Mouse (Mus musculus): ENCODE results near the gene AI481877. TPM values are rescaled to one million over a fixed set of nuclear protein-coding genes. Genes with fewer than 3 reads are reported as not detected.
"Not testable (repeated sequence)": the region's sequence is repeated elsewhere in the genome, so short reads cannot be mapped to it uniquely, and the experiment has no call there.

The AI481877 gene
- total RNA-seq (2021), result under 1 TPM in 1 of 2 experiments, not detected in 1; 0.15 TPM
- long read RNA-seq, experiment 1, result 0 reads
- long read RNA-seq, experiment 2, result 0 reads

DNA sequence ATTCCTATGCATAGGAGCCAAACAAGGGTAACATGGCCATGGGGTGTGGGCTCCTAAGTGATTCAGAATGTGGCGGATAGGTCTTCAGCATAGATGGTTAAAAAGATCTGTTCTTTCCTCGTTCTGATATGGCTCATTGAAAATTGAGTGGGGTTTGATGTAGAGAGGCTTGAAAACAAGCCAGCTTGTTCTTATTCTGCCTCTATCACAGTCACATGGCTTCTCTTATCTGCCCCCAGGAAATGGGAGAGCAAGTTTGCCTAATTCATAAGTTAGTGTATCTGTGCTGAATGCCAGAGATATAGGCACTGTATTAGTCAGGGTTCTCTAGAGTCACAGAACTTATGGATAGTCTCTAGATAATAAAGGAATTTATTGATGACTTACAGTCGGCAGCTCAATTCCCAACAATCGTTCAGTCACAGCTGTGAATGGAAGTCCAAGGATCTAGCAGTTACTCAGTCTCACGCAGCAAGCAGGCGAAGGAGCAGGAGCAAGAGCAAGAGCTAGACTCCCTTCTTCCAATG, at the start of gene AI481877:
TSS of gene AI481877 (minus strand) at position 477 of the 527 bp plus-strand sequence.
- DNase-seq, result not testable (repeated sequence)

- DNase-seq, result no peak
Measured at GRCm38 (mm10) chr4:59188474-59188801, 49.7 kb upstream of the AI481877 start.

GRCm38 (mm10) chr4:59187289-59187688, 48.5 kb upstream of the AI481877 start:
- DNase-seq, result peak; percentile 61

DNA sequence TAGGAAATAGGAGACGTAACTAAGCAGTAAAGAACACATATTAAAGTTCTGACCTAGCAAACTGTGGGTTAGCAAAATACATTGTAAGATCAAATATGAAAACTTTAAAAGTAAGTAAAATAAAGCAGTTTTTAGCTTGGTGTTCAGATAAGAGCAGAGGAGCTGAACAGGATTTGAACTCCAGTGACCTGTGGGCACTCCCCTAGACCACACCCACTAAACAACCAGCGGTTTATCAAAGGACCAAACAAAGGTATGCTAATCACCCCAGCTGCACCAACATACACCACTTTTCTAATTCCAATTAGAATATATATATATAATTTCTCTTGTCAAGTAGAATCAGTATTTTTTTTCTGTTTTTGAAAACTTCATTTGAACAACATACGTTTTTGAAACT, 46.9 kb upstream of the AI481877 start:
- DNase-seq, result no peak

DNA sequence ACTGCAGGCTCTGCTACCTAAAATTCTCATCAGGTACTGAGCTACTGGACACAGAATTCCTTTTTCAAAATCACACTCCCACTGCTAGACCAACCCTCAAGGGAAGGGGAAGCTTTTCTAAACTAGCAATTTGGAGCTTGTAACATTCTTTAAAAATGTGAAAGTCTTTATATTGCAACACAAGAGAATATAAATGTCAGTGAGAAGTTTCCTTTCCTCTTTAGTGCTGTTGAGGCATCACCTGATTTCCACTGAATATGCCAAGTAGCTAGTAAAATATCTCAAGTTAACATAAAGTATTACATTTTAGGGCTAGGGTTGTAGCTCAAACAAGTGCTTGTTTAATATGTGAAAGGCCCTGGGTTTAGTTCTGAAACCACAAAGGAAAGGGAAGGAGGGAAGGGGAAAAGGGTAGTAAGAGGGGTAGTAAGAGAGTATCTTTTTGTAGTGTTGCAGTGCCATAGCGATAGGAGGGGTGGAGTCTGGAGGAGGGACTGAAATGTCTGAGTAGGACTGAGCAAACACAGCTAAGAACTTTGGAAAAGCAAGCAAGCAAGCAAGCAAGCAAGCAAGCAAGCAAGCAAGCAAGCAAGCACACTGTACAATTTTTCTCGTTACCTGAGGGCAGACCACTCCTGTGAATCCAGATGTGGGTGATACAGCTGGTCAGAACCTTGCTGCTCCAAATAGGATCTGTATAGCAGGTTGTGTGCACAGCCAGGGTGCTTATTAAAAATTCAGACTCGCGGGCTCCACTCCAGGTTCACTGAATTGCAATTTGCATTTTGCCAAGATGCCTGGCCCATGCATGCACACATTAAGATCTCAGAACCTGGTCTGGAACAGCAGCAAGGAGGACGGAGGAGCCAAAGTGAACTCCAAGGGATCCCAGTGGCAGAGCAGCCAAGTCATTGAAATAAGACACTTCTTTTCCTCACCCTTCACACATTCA, 42.8 kb upstream of the AI481877 start:
- no peak for DNase-seq

GRCm38 (mm10) chr4:59177566-59177965, 38.8 kb upstream of the AI481877 start:
- DNase-seq, result no peak

- DNase-seq, result no peak
Measured at GRCm38 (mm10) chr4:59175929-59176328, 37.1 kb upstream of the AI481877 start.

DNA sequence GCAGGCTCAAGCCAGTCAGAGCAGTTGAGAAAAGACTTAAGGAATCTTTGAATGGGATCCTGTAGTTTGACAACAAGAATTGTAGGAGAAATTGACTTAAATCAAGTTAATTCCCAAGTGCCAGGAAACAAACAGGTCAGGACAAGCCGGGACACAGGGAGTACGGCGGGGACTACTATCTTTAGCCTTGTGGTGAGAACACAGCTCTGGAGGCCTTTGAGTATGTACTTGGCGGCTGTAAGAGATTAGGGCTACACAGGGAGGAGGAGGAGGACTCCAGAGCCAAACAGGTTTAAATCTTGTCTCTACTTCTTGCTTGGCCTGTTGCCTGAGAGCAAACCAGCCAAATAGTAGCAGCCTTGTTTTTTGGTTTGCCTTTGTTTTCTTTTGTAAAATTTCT, 36.2 kb upstream of the AI481877 start:
- peak; percentile 27 for DNase-seq

- DNase-seq, result peak; percentile 41
Measured at GRCm38 (mm10) chr4:59173181-59173922, 34.6 kb upstream of the AI481877 start.

DNA sequence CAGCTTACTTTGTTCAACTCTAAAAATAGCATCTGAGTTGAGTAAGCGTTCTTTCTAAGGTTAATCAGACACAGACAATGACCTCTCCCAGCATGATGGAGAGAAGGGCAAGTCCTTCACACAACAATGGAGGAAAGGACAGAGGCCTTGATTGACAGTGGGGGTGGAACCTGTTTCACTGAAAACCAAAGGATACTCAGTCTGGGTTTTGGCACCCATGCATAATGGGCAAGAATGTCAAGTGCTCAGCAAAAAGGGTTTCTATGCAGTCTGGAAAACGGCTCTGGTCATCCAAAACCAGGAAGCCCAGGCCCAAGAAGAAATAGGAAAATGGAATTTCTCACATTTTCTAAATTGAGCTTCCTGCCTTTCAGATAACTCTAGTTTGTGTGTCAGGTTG, 33.8 kb upstream of the AI481877 start:
- peak; percentile 47 for DNase-seq

DNA sequence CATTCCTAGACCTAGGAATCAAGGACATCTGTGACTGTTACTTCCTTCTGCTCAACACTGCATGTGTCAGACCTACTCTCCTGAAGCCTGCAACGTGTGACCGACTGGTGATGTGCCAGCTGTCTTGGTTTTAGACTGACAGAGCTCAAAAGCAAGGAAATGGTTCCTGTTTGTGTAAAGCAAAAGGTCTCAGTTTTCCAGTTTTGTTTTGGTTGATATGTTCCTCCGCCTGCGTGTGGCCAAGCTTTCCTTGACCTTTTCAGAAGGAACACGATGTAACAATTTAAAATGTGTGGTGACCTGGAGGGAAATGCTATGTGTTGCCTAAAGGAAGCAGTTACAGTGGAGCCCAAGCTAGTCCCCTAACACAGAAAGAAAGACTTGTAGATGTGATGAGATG, 31.2 kb upstream of the AI481877 start:
- no peak for DNase-seq

- no peak for DNase-seq
Measured at GRCm38 (mm10) chr4:59167251-59167847, 28.6 kb upstream of the AI481877 start.

DNA sequence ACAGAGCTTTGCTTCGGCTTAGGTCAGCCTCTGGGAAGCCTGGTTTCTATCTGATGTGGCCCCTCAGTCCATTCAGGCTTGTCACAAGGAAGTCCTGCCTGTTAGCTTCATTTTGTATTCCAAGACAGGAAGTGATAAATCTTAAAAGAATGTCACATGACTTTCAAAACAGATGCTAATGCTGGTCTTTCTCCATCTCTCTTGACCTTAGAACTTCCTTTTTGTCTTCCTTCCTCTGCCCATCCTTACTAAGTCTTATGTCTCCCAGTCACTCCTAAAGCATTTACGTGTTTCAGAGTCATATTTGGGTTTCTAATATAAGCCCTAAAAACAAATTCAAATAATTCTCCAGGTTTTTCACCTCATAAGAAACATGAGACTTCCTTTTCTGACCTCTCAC, 25.3 kb upstream of the AI481877 start:
- no peak for DNase-seq

DNA sequence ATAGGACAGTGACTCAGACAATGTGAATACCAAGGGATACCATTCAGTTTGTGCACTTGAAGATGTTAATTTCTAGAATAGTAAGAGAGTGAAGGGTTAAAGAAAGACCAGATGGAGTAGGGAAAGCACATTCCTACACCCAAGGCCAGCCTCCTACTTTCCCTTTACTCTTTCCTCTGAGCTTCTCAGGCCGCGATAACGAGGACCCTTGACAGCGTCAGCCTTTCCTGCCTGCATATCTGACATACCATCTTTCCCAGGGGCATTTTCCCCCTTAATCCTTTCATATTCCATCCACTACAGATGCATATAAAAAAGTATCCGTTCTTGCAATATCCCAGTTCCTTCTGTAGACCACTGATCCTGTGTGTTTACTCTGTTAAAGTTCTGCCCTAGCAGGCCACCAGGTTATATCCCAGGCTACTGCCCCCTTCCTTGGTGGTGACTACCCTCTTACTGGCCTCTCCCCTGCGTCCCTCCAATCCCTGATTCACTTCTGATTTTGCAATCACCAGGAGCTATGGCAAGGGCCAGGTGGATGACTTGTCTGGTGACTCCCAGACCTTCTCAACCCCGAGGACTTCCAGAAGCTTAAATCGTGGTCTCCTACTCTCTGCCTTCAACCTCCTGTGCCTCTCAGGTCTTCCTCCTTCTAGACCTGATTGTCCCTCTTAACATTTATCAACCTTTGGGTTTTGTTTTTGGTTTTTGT, 22.3 kb upstream of the AI481877 start:
- no peak for DNase-seq

DNA sequence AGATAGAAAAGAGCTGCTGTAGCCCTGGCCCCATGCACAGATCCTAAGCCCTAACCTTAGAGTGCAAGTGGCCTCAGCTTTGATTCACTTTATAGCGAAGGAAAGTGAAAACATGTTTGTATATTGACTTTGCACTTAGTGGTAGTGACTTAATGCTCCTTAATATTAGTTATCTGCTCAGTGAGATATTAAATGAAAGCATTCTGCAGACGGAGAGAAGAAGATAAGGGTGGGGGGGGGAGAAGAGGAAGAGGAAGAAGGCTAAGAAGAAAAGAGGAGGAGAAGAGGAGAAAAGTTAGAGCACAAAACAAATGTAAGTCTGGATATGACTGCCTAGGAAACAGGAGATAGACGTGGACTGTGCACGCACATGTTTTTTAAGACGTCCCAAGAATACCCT, 21.5 kb upstream of the AI481877 start:
- no peak for DNase-seq

DNA sequence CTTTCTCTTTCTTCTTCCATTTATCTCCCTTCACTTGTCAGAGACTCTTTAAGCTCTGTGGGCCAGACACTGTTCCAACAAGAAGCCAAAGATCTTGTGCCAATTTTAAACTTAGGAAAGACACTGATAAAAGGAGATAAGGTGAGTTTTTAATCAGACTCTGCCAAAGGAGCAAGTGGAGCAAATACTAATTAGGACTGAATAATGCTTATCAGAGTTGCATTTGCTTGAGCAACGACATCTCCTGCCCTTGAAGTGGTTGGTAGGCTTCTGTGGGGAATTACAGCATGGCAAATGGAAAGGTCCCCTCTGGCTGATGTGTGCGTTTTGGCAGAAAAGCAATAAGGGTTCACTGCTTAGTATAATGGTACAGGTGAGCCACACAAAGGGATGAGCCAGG, 18.9 kb upstream of the AI481877 start:
- no peak for DNase-seq

DNA sequence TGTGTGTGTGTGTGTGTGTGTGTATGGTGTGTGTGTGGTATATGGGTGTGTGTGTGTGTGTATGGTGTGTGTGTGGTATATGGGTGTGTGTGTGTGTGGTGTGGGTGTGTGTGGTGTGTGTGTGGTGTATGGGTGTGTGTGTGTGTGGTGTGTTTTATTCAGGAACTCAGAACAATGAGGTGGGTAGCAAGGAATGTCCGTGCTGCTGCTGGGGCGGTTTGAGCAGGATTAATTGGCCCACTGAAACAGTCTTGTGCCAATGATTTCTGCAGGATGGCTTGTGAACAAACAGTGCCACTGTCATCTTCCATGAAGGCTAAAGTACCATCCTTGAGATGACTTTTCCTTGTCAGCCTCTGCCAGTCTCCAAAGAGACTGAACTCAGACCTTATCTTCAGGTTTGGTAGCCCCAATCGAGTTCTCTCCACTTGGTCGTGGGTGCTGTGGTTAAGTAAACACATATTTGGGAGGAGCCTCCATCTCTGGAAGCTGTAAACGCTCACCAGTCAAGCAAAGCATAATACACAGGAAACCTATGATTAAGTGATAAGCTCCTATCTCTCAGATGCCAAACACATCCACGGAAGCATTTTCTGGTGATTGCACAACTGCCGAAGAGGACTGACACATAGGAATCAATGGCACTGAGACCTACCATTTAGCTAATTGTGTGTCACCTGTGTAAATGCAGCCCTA, 18.3 kb upstream of the AI481877 start:
- no peak for DNase-seq

DNA sequence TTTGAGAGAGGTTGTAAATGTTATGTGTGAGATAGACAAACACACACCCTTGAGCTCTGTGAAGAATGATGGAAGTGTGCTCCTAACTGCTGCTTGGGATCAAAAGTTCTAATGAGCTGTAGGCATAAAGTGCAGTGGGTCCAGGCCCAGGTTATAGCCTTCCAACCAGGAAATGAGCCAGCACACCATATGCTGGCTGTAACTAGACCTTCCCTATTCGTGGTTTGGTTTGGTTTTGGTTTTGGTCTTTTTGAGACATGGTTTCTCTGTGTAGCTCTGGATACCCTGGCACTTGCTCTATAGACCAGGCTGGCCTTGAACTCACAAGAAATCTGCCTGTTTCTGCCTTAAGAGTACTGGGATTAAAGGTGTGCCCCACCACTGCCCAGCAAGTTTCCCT, 13.2 kb upstream of the AI481877 start:
- DNase-seq, result no peak

DNA sequence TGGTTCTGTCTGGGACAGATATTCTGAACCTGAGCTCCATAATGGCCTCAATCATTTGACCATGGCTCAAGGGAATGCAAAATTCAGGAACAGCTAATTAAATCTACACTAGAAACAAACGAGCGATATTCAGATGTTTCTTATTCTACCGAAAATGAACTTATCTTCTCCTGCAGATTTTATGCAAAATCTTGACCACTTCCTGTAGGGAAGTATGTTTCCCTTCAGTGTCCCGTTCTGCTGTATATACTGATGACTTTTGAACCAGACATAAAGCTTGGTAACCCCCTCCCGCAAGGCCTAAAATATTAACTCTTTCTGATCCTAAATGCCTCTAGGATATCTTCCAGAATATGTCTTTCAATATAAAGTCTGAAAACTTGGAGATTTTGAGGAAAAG, 12.1 kb upstream of the AI481877 start:
- DNase-seq, result no peak

GRCm38 (mm10) chr4:59149043-59149442, 10.3 kb upstream of the AI481877 start:
- no peak for DNase-seq

DNA sequence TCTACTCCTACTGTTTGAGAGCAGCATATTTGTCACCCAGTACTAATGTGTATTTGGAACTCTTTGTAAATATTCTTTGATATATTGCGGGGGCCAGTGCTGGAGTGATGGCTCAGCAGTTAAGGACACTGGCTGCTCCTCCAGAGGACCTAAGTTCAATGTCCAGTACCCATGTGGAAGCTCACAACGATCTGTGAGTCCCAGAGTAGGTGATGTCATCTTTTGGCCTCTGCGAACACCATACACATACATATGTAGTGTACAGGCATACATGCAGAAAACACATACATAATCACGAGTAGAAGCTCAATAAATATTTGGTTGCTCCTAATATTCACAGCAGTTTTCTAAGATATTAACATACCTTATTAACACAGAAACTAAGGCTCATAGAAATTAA, 9.8 kb downstream of the AI481877 start:
- DNase-seq, result no peak

All from adrenal gland, postnatal 10 days (tissue).